Mouse (Mus musculus): ENCODE data around the gene Txk.

The Txk gene

GRCm38 (mm10) chr5:72696491-72696890, 56.1 kb downstream of the Txk start:
- 0 out of 2 replicates have a peak, but pooled peaks have one; percentile 38 for ATAC-seq (ENCODE audit: low TSS enrichment)

GRCm38 (mm10) chr5:72694684-72695083, 57.9 kb downstream of the Txk start:
- ATAC-seq (ENCODE audit: low TSS enrichment), result no peak

GRCm38 (mm10) chr5:72690516-72690915, 62.1 kb downstream of the Txk start:
- ATAC-seq (ENCODE audit: low TSS enrichment), result peak; percentile 27; the same call in 1 of the 2 replicates

GRCm38 (mm10) chr5:72689556-72689955, 63.0 kb downstream of the Txk start:
- no peak for ATAC-seq (ENCODE audit: low TSS enrichment)

- ATAC-seq (ENCODE audit: low TSS enrichment), result no peak
Measured at GRCm38 (mm10) chr5:72681451-72681850, 71.1 kb downstream of the Txk start.

- ATAC-seq (ENCODE audit: low TSS enrichment), result no peak
Measured at GRCm38 (mm10) chr5:72674994-72675542, 77.5 kb downstream of the Txk start.

GRCm38 (mm10) chr5:72671017-72671699, 81.4 kb downstream of the Txk start:
- ATAC-seq (ENCODE audit: low TSS enrichment), result no peak

GRCm38 (mm10) chr5:72668351-72668750, 84.2 kb downstream of the Txk start:
- ATAC-seq (ENCODE audit: low TSS enrichment), result no peak

GRCm38 (mm10) chr5:72666428-72666827, 86.1 kb downstream of the Txk start:
- ATAC-seq (ENCODE audit: low TSS enrichment), result no peak

GRCm38 (mm10) chr5:72665281-72665680, 87.3 kb downstream of the Txk start:
- 0 out of 2 replicates have a peak, but pooled peaks have one; percentile 20 for ATAC-seq (ENCODE audit: low TSS enrichment)

- no peak for ATAC-seq (ENCODE audit: low TSS enrichment)
Measured at GRCm38 (mm10) chr5:72664854-72665253, 87.7 kb downstream of the Txk start.

GRCm38 (mm10) chr5:72664126-72664525, 88.5 kb downstream of the Txk start:
- ATAC-seq (ENCODE audit: low TSS enrichment), result no peak

GRCm38 (mm10) chr5:72661051-72661781, 91.4 kb downstream of the Txk start:
- ATAC-seq (ENCODE audit: low TSS enrichment), result no peak

- ATAC-seq (ENCODE audit: low TSS enrichment), result no peak
Measured at GRCm38 (mm10) chr5:72658375-72658774, 94.2 kb downstream of the Txk start.

- ATAC-seq (ENCODE audit: low TSS enrichment), result no peak
Measured at GRCm38 (mm10) chr5:72656270-72656791, 96.2 kb downstream of the Txk start.

- no peak for ATAC-seq (ENCODE audit: low TSS enrichment)
Measured at GRCm38 (mm10) chr5:72653068-72653674, 99.4 kb downstream of the Txk start.

- no peak for ATAC-seq (ENCODE audit: low TSS enrichment)
Measured at GRCm38 (mm10) chr5:72648987-72649735, 103.4 kb downstream of the Txk start.

GRCm38 (mm10) chr5:72647958-72648595, 104.5 kb downstream of the Txk start:
- ATAC-seq (ENCODE audit: low TSS enrichment), result no peak

GRCm38 (mm10) chr5:72647418-72647907, 105.1 kb downstream of the Txk start, which contains the start of gene Nipal1:
TSS of gene Nipal1 (plus strand) at chr5:72647795.
- ATAC-seq (ENCODE audit: low TSS enrichment), result peak; percentile 97

- ATAC-seq (ENCODE audit: low TSS enrichment), result no peak
Measured at GRCm38 (mm10) chr5:72646996-72647395, 105.6 kb downstream of the Txk start.

- no peak for ATAC-seq (ENCODE audit: low TSS enrichment)
Measured at GRCm38 (mm10) chr5:72646131-72646530, 106.4 kb downstream of the Txk start.

Data from frontal cortex, adult (tissue).